17 mouse cellular contexts compared by ENCODE assay signal in the genomic region with DNA sequence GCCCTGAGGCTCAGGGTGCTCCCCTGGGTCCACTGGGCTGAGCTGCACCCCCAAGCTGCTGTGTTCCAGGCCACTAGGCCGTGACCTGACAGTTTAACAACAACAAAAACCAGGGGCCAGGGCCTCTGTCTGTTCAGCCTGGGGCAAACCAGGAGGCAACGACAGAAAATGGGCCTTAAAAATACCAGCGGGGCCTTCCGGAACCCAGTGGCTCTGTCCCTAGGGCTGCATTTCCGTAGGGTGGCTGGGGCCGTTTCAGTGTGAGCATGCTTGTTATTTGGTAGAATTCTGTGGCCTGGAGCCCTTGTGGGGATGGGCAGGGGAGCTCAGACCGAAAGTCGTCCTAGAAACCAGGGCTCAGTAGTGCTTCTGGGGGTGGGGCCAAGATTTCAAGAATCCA. TPM values are rescaled to one million over a fixed set of nuclear protein-coding genes. Genes with fewer than 3 reads are reported as not detected.
DNase-seq lines count a peak whose midpoint lies in the region; ATAC-seq and TF ChIP-seq lines count a peak whose summit lies in the region.
"Had no signal": no experiment of that assay in that cellular context is flagged by ENCODE, and none has a peak within 500 bp of the region (broad histone marks: within the 10 kb centered on the region; RNA-seq: fewer than 3 reads in every experiment).

No protein-coding gene starts in this region.

- no peak overlapping the region for H3K9ac ChIP-seq in forebrain, postnatal 0 days
- no peak overlapping the region for H3K9ac ChIP-seq in midbrain, embryonic 11.5 days (ENCODE audit: low read length)
- 0 out of 2 replicates have a peak overlapping the region, but pooled peaks have one; percentile 2 for H3K9ac ChIP-seq in neural tube, embryonic 15.5 days (replicated peaks)
- H3K9ac ChIP-seq: midbrain, embryonic 15.5 days; neural tube, embryonic 12.5 days had no signal

- WGBS in forebrain, embryonic 10.5 days = 87% methylated on average over 8 of the region's 8 CpGs
- 86% methylated on average over 8 of the region's 8 CpGs for WGBS in forebrain, postnatal 0 days
- 87% methylated on average over 8 of the region's 8 CpGs for WGBS in midbrain, embryonic 10.5 days
- 86% methylated on average over 8 of the region's 8 CpGs for WGBS in midbrain, embryonic 11.5 days
- 86% methylated on average over 8 of the region's 8 CpGs for WGBS in embryonic facial prominence, embryonic 10.5 days
- 85% methylated on average over 8 of the region's 8 CpGs for WGBS in neural tube, embryonic 15.5 days

- H3K4me1 ChIP-seq in forebrain, embryonic 10.5 days = peaks cover 33% of the 10 kb centered on the region
- peaks cover 13% of the 10 kb centered on the region; the same call in 1 of the 2 replicates for H3K4me1 ChIP-seq in forebrain, postnatal 0 days (ENCODE audit: insufficient read depth)
- peaks cover 31% of the 10 kb centered on the region for H3K4me1 ChIP-seq in midbrain, embryonic 10.5 days
- H3K4me1 ChIP-seq in midbrain, embryonic 11.5 days (ENCODE audit: control insufficient read depth, insufficient read depth, low read length) = peaks cover 20% of the 10 kb centered on the region
- peaks cover 33% of the 10 kb centered on the region for H3K4me1 ChIP-seq in embryonic facial prominence, embryonic 10.5 days
- H3K4me1 ChIP-seq in neural tube, embryonic 15.5 days = peaks cover 21% of the 10 kb centered on the region

- no peak for DNase-seq in forebrain, embryonic 10.5 days (ENCODE audit: extremely low spot score, low spot score)
- no peak for DNase-seq in forebrain, postnatal 0 days
- no peak for DNase-seq in midbrain, embryonic 10.5 days (ENCODE audit: low spot score)
- no peak for DNase-seq in midbrain, embryonic 11.5 days (ENCODE audit: low spot score, missing footprints)
- DNase-seq in embryonic facial prominence, embryonic 10.5 days (ENCODE audit: low spot score) = no peak
- no peak for DNase-seq in yolk sac, embryonic 10.5 days (ENCODE audit: low spot score)
- DNase-seq: adrenal gland, postnatal 10 days; heart, adult 18-20 months; kidney, adult 18-20 months; kidney, postnatal 36 days; retina, postnatal 1 day had no signal

- no peak overlapping the region for H3K4me2 ChIP-seq in forebrain, postnatal 0 days (ENCODE audit: low read depth)
- no peak overlapping the region for H3K4me2 ChIP-seq in midbrain, embryonic 11.5 days
- H3K4me2 ChIP-seq in neural tube, embryonic 15.5 days = no peak overlapping the region
- H3K4me2 ChIP-seq: midbrain, embryonic 15.5 days had no signal

- peaks cover 15% of the 10 kb centered on the region; the same call in 1 of the 2 replicates for H3K9me3 ChIP-seq in forebrain, embryonic 10.5 days
- H3K9me3 ChIP-seq in forebrain, postnatal 0 days (ENCODE audit: low read length) = no peaks in the 10 kb centered on the region
- peaks cover 7% of the 10 kb centered on the region; the same call in 1 of the 2 replicates for H3K9me3 ChIP-seq in midbrain, embryonic 10.5 days (replicated peaks)
- peaks cover 4% of the 10 kb centered on the region; the same call in 1 of the 2 replicates for H3K9me3 ChIP-seq in midbrain, embryonic 11.5 days (ENCODE audit: control insufficient read depth, low read length)
- H3K9me3 ChIP-seq in embryonic facial prominence, embryonic 10.5 days = peaks cover 10% of the 10 kb centered on the region; the same call in 1 of the 2 replicates
- H3K9me3 ChIP-seq in neural tube, embryonic 15.5 days (replicated peaks) = no peaks in the 10 kb centered on the region
- H3K9me3 ChIP-seq: midbrain, embryonic 15.5 days had no signal

- H3K36me3 ChIP-seq in forebrain, embryonic 10.5 days (replicated peaks) = peaks cover 66% of the 10 kb centered on the region
- H3K36me3 ChIP-seq in forebrain, postnatal 0 days (ENCODE audit: insufficient read depth) = peaks cover 47% of the 10 kb centered on the region
- peaks cover 68% of the 10 kb centered on the region for H3K36me3 ChIP-seq in midbrain, embryonic 10.5 days
- peaks cover 55% of the 10 kb centered on the region for H3K36me3 ChIP-seq in midbrain, embryonic 11.5 days (ENCODE audit: control insufficient read depth, insufficient read depth, low read length)
- H3K36me3 ChIP-seq in embryonic facial prominence, embryonic 10.5 days (replicated peaks) = peaks cover 66% of the 10 kb centered on the region
- H3K36me3 ChIP-seq in neural tube, embryonic 15.5 days = peaks cover 52% of the 10 kb centered on the region

- no peak for ATAC-seq in forebrain, postnatal 0 days
- ATAC-seq in midbrain, embryonic 11.5 days (ENCODE audit: low FRiP score) = no peak
- no peak for ATAC-seq in neural tube, embryonic 15.5 days (ENCODE audit: low FRiP score)
- no peak for ATAC-seq in CD4-positive, CD25-positive, alpha-beta regulatory T cell, adult 4 months
- ATAC-seq: hindbrain, postnatal 0 days; midbrain, embryonic 15.5 days had no signal

- H3K4me3 ChIP-seq in forebrain, embryonic 10.5 days = peak overlapping the region; percentile 99; the same call in 1 of the 2 replicates
- no peak overlapping the region for H3K4me3 ChIP-seq in forebrain, postnatal 0 days (ENCODE audit: low read depth, low read length)
- H3K4me3 ChIP-seq in midbrain, embryonic 10.5 days = peak overlapping the region; percentile 96; the same call in 1 of the 2 replicates
- H3K4me3 ChIP-seq in midbrain, embryonic 11.5 days (ENCODE audit: low read depth, low read length) = no peak overlapping the region
- H3K4me3 ChIP-seq in embryonic facial prominence, embryonic 10.5 days = peak overlapping the region; percentile 23; the same call in 1 of the 2 replicates
- no peak overlapping the region for H3K4me3 ChIP-seq in neural tube, embryonic 15.5 days (replicated peaks)
- H3K4me3 ChIP-seq: midbrain, embryonic 15.5 days; neural tube, embryonic 12.5 days had no signal

- H3K27me3 ChIP-seq in forebrain, embryonic 10.5 days (ENCODE audit: poor library complexity, severe bottlenecking) = no peaks in the 10 kb centered on the region
- no peaks in the 10 kb centered on the region for H3K27me3 ChIP-seq in forebrain, postnatal 0 days (ENCODE audit: insufficient read depth, low read length)
- H3K27me3 ChIP-seq in midbrain, embryonic 10.5 days (ENCODE audit: low read depth, poor library complexity, severe bottlenecking) = no peaks in the 10 kb centered on the region
- no peaks in the 10 kb centered on the region for H3K27me3 ChIP-seq in midbrain, embryonic 11.5 days (ENCODE audit: control insufficient read depth, insufficient read depth, low read length)
- no peaks in the 10 kb centered on the region for H3K27me3 ChIP-seq in embryonic facial prominence, embryonic 10.5 days (replicated peaks; ENCODE audit: low read depth, poor library complexity, severe bottlenecking)
- H3K27me3 ChIP-seq in neural tube, embryonic 15.5 days (replicated peaks) = no peaks in the 10 kb centered on the region
- H3K27me3 ChIP-seq: midbrain, embryonic 15.5 days; neural tube, embryonic 12.5 days had no signal

- TF ChIP-seq CTCF in forebrain, postnatal 0 days (IDR thresholded peaks at IDR 0.05; ENCODE audit: low read depth) = no peak

- H3K27ac ChIP-seq in forebrain, embryonic 10.5 days = no peak overlapping the region
- no peak overlapping the region for H3K27ac ChIP-seq in forebrain, postnatal 0 days (ENCODE audit: low read depth, low read length)
- H3K27ac ChIP-seq in midbrain, embryonic 10.5 days (replicated peaks) = no peak overlapping the region
- no peak overlapping the region for H3K27ac ChIP-seq in midbrain, embryonic 11.5 days (ENCODE audit: low read depth, low read length)
- no peak overlapping the region for H3K27ac ChIP-seq in embryonic facial prominence, embryonic 10.5 days (replicated peaks)
- H3K27ac ChIP-seq in neural tube, embryonic 15.5 days (replicated peaks) = no peak overlapping the region
- H3K27ac ChIP-seq: hindbrain, postnatal 0 days; liver, embryonic 14.5 days; midbrain, embryonic 15.5 days; neural tube, embryonic 12.5 days had no signal

RNA-seq across cellular contexts. Expression of a gene that starts 3.6 kb away (rescaled TPM):
- 191 and 199 TPM in 2 replicates for polyA plus RNA-seq in forebrain, embryonic 10.5 days (2016; fragmentation: Nextera tagmentation; extraction: Ambion mirVana)
- total RNA-seq in forebrain, postnatal 0 days (2014; rRNA removed) = 69.0 and 91.4 TPM in 2 replicates
- polyA plus RNA-seq in forebrain, postnatal 0 days (2015; fragmentation: Nextera tagmentation; extraction: Ambion mirVana) = 34.3 and 36.1 TPM in 2 replicates
- polyA plus RNA-seq in midbrain, embryonic 10.5 days (2016; fragmentation: Nextera tagmentation; extraction: Ambion mirVana) = 190 and 191 TPM in 2 replicates
- polyA plus RNA-seq in midbrain, embryonic 11.5 days (2014; fragmentation: Nextera tagmentation; extraction: Ambion mirVana) = 135 and 154 TPM in 2 replicates
- 225 and 235 TPM in 2 replicates for polyA plus RNA-seq in embryonic facial prominence, embryonic 10.5 days (2016; fragmentation: Nextera tagmentation; extraction: Ambion mirVana)
- 33.4 and 51.7 TPM in 2 replicates for polyA plus RNA-seq in neural tube, embryonic 15.5 days (2015; fragmentation: Nextera tagmentation; extraction: Ambion mirVana)
- 1 to 10 TPM; 7.5 to 8.5 TPM for polyA plus RNA-seq in CD4-positive, CD25-positive, alpha-beta regulatory T cell, adult 4 months (2017; shearing (Covaris generic))

RNA-seq across cellular contexts. Expression of a gene that starts 23.2 kb away (rescaled TPM):
- polyA plus RNA-seq in forebrain, embryonic 10.5 days (2016; fragmentation: Nextera tagmentation; extraction: Ambion mirVana) = 625 and 631 TPM in 2 replicates
- 230 and 424 TPM in 2 replicates for total RNA-seq in forebrain, postnatal 0 days (2014; rRNA removed)
- 688 and 881 TPM in 2 replicates for polyA plus RNA-seq in forebrain, postnatal 0 days (2015; fragmentation: Nextera tagmentation; extraction: Ambion mirVana)
- polyA plus RNA-seq in midbrain, embryonic 10.5 days (2016; fragmentation: Nextera tagmentation; extraction: Ambion mirVana) = 610 and 635 TPM in 2 replicates
- 404 and 476 TPM in 2 replicates for polyA plus RNA-seq in midbrain, embryonic 11.5 days (2014; fragmentation: Nextera tagmentation; extraction: Ambion mirVana)
- 615 and 629 TPM in 2 replicates for polyA plus RNA-seq in embryonic facial prominence, embryonic 10.5 days (2016; fragmentation: Nextera tagmentation; extraction: Ambion mirVana)
- 731 and 790 TPM in 2 replicates for polyA plus RNA-seq in neural tube, embryonic 15.5 days (2015; fragmentation: Nextera tagmentation; extraction: Ambion mirVana)
- 100 to 1,000 TPM; 268 to 337 TPM for polyA plus RNA-seq in CD4-positive, CD25-positive, alpha-beta regulatory T cell, adult 4 months (2017; shearing (Covaris generic))

RNA-seq across cellular contexts. Expression of a gene that starts 30.4 kb away (rescaled TPM):
- 343 and 346 TPM in 2 replicates for polyA plus RNA-seq in forebrain, embryonic 10.5 days (2016; fragmentation: Nextera tagmentation; extraction: Ambion mirVana)
- total RNA-seq in forebrain, postnatal 0 days (2014; rRNA removed) = 37.9 and 43.9 TPM in 2 replicates
- polyA plus RNA-seq in forebrain, postnatal 0 days (2015; fragmentation: Nextera tagmentation; extraction: Ambion mirVana) = 183 and 196 TPM in 2 replicates
- 338 and 351 TPM in 2 replicates for polyA plus RNA-seq in midbrain, embryonic 10.5 days (2016; fragmentation: Nextera tagmentation; extraction: Ambion mirVana)
- 222 and 252 TPM in 2 replicates for polyA plus RNA-seq in midbrain, embryonic 11.5 days (2014; fragmentation: Nextera tagmentation; extraction: Ambion mirVana)
- 371 and 377 TPM in 2 replicates for polyA plus RNA-seq in embryonic facial prominence, embryonic 10.5 days (2016; fragmentation: Nextera tagmentation; extraction: Ambion mirVana)
- polyA plus RNA-seq in neural tube, embryonic 15.5 days (2015; fragmentation: Nextera tagmentation; extraction: Ambion mirVana) = 195 and 209 TPM in 2 replicates
- polyA plus RNA-seq in CD4-positive, CD25-positive, alpha-beta regulatory T cell, adult 4 months (2017; shearing (Covaris generic)) = 10 to 100 TPM; 26.7 to 27.2 TPM

RNA-seq across cellular contexts. Expression of a gene that starts 42.3 kb away (rescaled TPM):
- 6.8 and 7.0 TPM in 2 replicates for polyA plus RNA-seq in forebrain, embryonic 10.5 days (2016; fragmentation: Nextera tagmentation; extraction: Ambion mirVana)
- total RNA-seq in forebrain, postnatal 0 days (2014; rRNA removed) = 107 and 120 TPM in 2 replicates
- polyA plus RNA-seq in forebrain, postnatal 0 days (2015; fragmentation: Nextera tagmentation; extraction: Ambion mirVana) = 18.3 and 18.4 TPM in 2 replicates
- polyA plus RNA-seq in midbrain, embryonic 10.5 days (2016; fragmentation: Nextera tagmentation; extraction: Ambion mirVana) = 6.3 and 6.4 TPM in 2 replicates
- polyA plus RNA-seq in midbrain, embryonic 11.5 days (2014; fragmentation: Nextera tagmentation; extraction: Ambion mirVana) = 11.8 and 12.4 TPM in 2 replicates
- polyA plus RNA-seq in embryonic facial prominence, embryonic 10.5 days (2016; fragmentation: Nextera tagmentation; extraction: Ambion mirVana) = 6.4 and 7.1 TPM in 2 replicates
- 9.1 and 14.0 TPM in 2 replicates for polyA plus RNA-seq in neural tube, embryonic 15.5 days (2015; fragmentation: Nextera tagmentation; extraction: Ambion mirVana)
- polyA plus RNA-seq in CD4-positive, CD25-positive, alpha-beta regulatory T cell, adult 4 months (2017; shearing (Covaris generic)) = 1 to 10 TPM in 1 of 2 experiments, not detected in 1; 1.3 TPM

Comparison
In these comparisons a context has a peak if more than half of its experiments do, and no peak if none do; other contexts are left out.
1. H3K4me3 ChIP-seq: peak in forebrain, embryonic 10.5 days (single experiment), midbrain, embryonic 10.5 days (single experiment) and embryonic facial prominence, embryonic 10.5 days (single experiment); none in forebrain, postnatal 0 days (single experiment), midbrain, embryonic 11.5 days (single experiment) and neural tube, embryonic 15.5 days (single experiment).